Mouse (Mus musculus): ENCODE data around the gene BC147527. TPM values are rescaled to one million over a fixed set of nuclear protein-coding genes. Genes with fewer than 3 reads are reported as not detected.
"Not testable (repeated sequence)": the region's sequence is repeated elsewhere in the genome, so short reads cannot be mapped to it uniquely, and the experiment has no call there.

Gene BC147527
- 0.10 and 1.1 TPM in 2 replicates for polyA plus RNA-seq (2015; fragmentation: Nextera tagmentation; extraction: Ambion mirVana)

GRCm38 (mm10) chr13:120299991-120300442 is at the start of gene BC147527:
Gene BC147527 (plus strand): TSS chr13:120300392.
- Histone ChIP-seq H3K4me2 (no peak within 1 kb of the TSS), H3K27me3 (no peaks in the 10 kb centered on the region), H3K27ac (no peak within 1 kb of the TSS), H3K4me1 (replicated peaks) (no peaks in the 10 kb centered on the region), H3K9me3 (replicated peaks) (no peaks in the 10 kb centered on the region), H3K4me3 (no peak within 1 kb of the TSS), H3K36me3 (no peaks in the 10 kb centered on the region), H3K9ac (no peak within 1 kb of the TSS)
- 32% methylated on average over 2 of the region's 2 CpGs for WGBS
- ATAC-seq (replicated peaks; ENCODE audit: insufficient number of reproducible peaks, insufficient read depth, low FRiP score, low read depth), result no peak; the same call in 1 of the 2 replicates

GRCm38 (mm10) chr13:120251208-120251924 is 48.8 kb upstream of the BC147527 start:
- not testable (repeated sequence) for ATAC-seq (replicated peaks; ENCODE audit: insufficient number of reproducible peaks, insufficient read depth, low FRiP score, low read depth); H3K4me3 ChIP-seq; H3K9ac ChIP-seq; H3K36me3 ChIP-seq; H3K4me1 ChIP-seq (replicated peaks); H3K9me3 ChIP-seq (replicated peaks); H3K27ac ChIP-seq; H3K27me3 ChIP-seq; H3K4me2 ChIP-seq
- WGBS, result 78% methylated on average over 2 of the region's 3 CpGs

GRCm38 (mm10) chr13:120258817-120259658 is 41.2 kb upstream of the BC147527 start:
- not testable (repeated sequence) for H3K4me2 ChIP-seq; H3K36me3 ChIP-seq; H3K4me3 ChIP-seq; H3K27me3 ChIP-seq; ATAC-seq (replicated peaks; ENCODE audit: insufficient number of reproducible peaks, insufficient read depth, low FRiP score, low read depth); H3K27ac ChIP-seq; H3K9me3 ChIP-seq (replicated peaks); H3K4me1 ChIP-seq (replicated peaks); H3K9ac ChIP-seq
- 80% methylated on average over 3 of the region's 3 CpGs for WGBS

- H3K36me3 ChIP-seq; ATAC-seq (replicated peaks; ENCODE audit: insufficient number of reproducible peaks, insufficient read depth, low FRiP score, low read depth): not testable (repeated sequence)
- 47% methylated on average over 3 of the region's 3 CpGs for WGBS
Observed at GRCm38 (mm10) chr13:120259718-120260117, 40.5 kb upstream of the BC147527 start.

GRCm38 (mm10) chr13:120262870-120263269 is 37.3 kb upstream of the BC147527 start, which contains the start of gene AF067061:
Gene AF067061 (plus strand): TSS chr13:120263114.
- H3K4me1 ChIP-seq (replicated peaks); H3K27me3 ChIP-seq; H3K9me3 ChIP-seq (replicated peaks); H3K36me3 ChIP-seq; ATAC-seq (replicated peaks; ENCODE audit: insufficient number of reproducible peaks, insufficient read depth, low FRiP score, low read depth); H3K4me3 ChIP-seq; H3K27ac ChIP-seq; H3K4me2 ChIP-seq; H3K9ac ChIP-seq: not testable (repeated sequence)
- WGBS, result 77% methylated on average over 2 of the region's 2 CpGs

More at GRCm38 (mm10) chr13:120259718-120260117, 40.5 kb upstream of the BC147527 start:
- not testable (repeated sequence) for H3K4me3 ChIP-seq; H3K27me3 ChIP-seq; H3K4me2 ChIP-seq; H3K9ac ChIP-seq; H3K4me1 ChIP-seq (replicated peaks); H3K9me3 ChIP-seq (replicated peaks); H3K27ac ChIP-seq

GRCm38 (mm10) chr13:120277837-120278236 is 22.4 kb upstream of the BC147527 start:
- WGBS, result 24% methylated on average over 2 of the region's 2 CpGs
- not testable (repeated sequence) for H3K9ac ChIP-seq; H3K36me3 ChIP-seq; H3K4me2 ChIP-seq; ATAC-seq (replicated peaks; ENCODE audit: insufficient number of reproducible peaks, insufficient read depth, low FRiP score, low read depth); H3K4me3 ChIP-seq; H3K27ac ChIP-seq; H3K4me1 ChIP-seq (replicated peaks); H3K9me3 ChIP-seq (replicated peaks); H3K27me3 ChIP-seq

GRCm38 (mm10) chr13:120278784-120279183 is 21.4 kb upstream of the BC147527 start:
- Histone ChIP-seq H3K4me2 (no peak overlapping the region), H3K27me3 (no peaks in the 10 kb centered on the region), H3K9me3 (replicated peaks) (no peaks in the 10 kb centered on the region), H3K9ac (no peak overlapping the region), H3K4me3 (no peak overlapping the region), H3K36me3 (no peaks in the 10 kb centered on the region), H3K4me1 (replicated peaks) (no peaks in the 10 kb centered on the region), H3K27ac (no peak overlapping the region)
- 87% methylated on average over 9 of the region's 9 CpGs for WGBS
- ATAC-seq (replicated peaks; ENCODE audit: insufficient number of reproducible peaks, insufficient read depth, low FRiP score, low read depth), result no peak

GRCm38 (mm10) chr13:120299324-120299894 is 783 bp upstream of the BC147527 start:
- Histone ChIP-seq H3K4me1 (replicated peaks) (no peaks in the 10 kb centered on the region), H3K9me3 (replicated peaks) (no peaks in the 10 kb centered on the region), H3K27me3 (no peaks in the 10 kb centered on the region), H3K9ac (no peak overlapping the region), H3K36me3 (no peaks in the 10 kb centered on the region), H3K27ac (no peak overlapping the region), H3K4me2 (no peak overlapping the region), H3K4me3 (no peak overlapping the region)
- ATAC-seq (replicated peaks; ENCODE audit: insufficient number of reproducible peaks, insufficient read depth, low FRiP score, low read depth), result no peak
- 24% methylated on average over 1 of the region's 1 CpGs for WGBS

GRCm38 (mm10) chr13:120300853-120301252 is 661 bp downstream of the BC147527 start:
- H3K9ac ChIP-seq, result no peak overlapping the region
- H3K27me3 ChIP-seq, result no peaks in the 10 kb centered on the region
- no peak overlapping the region for H3K4me3 ChIP-seq
- no peak for ATAC-seq (replicated peaks; ENCODE audit: insufficient number of reproducible peaks, insufficient read depth, low FRiP score, low read depth)
- H3K27ac ChIP-seq, result no peak overlapping the region
- no peaks in the 10 kb centered on the region for H3K36me3 ChIP-seq
- H3K4me1 ChIP-seq (replicated peaks), result no peaks in the 10 kb centered on the region
- no peak overlapping the region for H3K4me2 ChIP-seq
- no peaks in the 10 kb centered on the region for H3K9me3 ChIP-seq (replicated peaks)
- WGBS, result 70% methylated on average over 4 of the region's 4 CpGs

- Histone ChIP-seq H3K4me2 (no peak overlapping the region), H3K4me3 (no peak overlapping the region), H3K27me3 (0 out of 2 replicates have a peak, but pooled peaks cover 3% of the 10 kb centered on the region), H3K4me1 (replicated peaks) (no peaks in the 10 kb centered on the region), H3K9me3 (replicated peaks) (no peaks in the 10 kb centered on the region), H3K9ac (no peak overlapping the region), H3K36me3 (no peaks in the 10 kb centered on the region), H3K27ac (no peak overlapping the region)
- no peak for ATAC-seq (replicated peaks; ENCODE audit: insufficient number of reproducible peaks, insufficient read depth, low FRiP score, low read depth)
- WGBS, result 71% methylated on average over 4 of the region's 4 CpGs
Observed at GRCm38 (mm10) chr13:120310749-120311148, 10.6 kb downstream of the BC147527 start.

GRCm38 (mm10) chr13:120313584-120313983 is 13.4 kb downstream of the BC147527 start:
- H3K9ac ChIP-seq, result no peak overlapping the region
- H3K4me1 ChIP-seq (replicated peaks), result no peaks in the 10 kb centered on the region
- ATAC-seq (replicated peaks; ENCODE audit: insufficient number of reproducible peaks, insufficient read depth, low FRiP score, low read depth), result no peak
- no peaks in the 10 kb centered on the region for H3K9me3 ChIP-seq (replicated peaks)
- H3K4me2 ChIP-seq, result peak overlapping the region; percentile 17; the same call in 1 of the 2 replicates
- H3K36me3 ChIP-seq, result no peaks in the 10 kb centered on the region
- H3K27ac ChIP-seq, result no peak overlapping the region
- WGBS, result 40% methylated on average over 14 of the region's 14 CpGs
- 0 out of 2 replicates have a peak, but pooled peaks cover 3% of the 10 kb centered on the region for H3K27me3 ChIP-seq
- H3K4me3 ChIP-seq, result no peak overlapping the region

Measured in heart, embryonic 15.5 days (tissue).